Mouse (Mus musculus) brain, embryonic 14.5 days (tissue): ENCODE data around the gene Hexa.

Experiments
- CTCF ChIP-seq: fragments of 200-500 bp; IDR thresholded peaks from 2 replicates; pipeline ENCODE4 v1.5.1; 2012; ENCODE audit warnings: inconsistent platforms, mild to moderate bottlenecking, moderate library complexity, borderline replicate concordance; ENCODE audit not compliant: insufficient read depth, insufficient read length; ENCODE audit errors: extremely low read depth
- POLR2A ChIP-seq: fragments of 200-500 bp; IDR thresholded peaks from 2 replicates; pipeline ENCODE4 v1.6.1; 2012; ENCODE audit warnings: mild to moderate bottlenecking, inconsistent platforms, borderline replicate concordance; ENCODE audit not compliant: poor library complexity, insufficient read depth, insufficient read length, severe bottlenecking; ENCODE audit errors: extremely low read depth

DNA sequence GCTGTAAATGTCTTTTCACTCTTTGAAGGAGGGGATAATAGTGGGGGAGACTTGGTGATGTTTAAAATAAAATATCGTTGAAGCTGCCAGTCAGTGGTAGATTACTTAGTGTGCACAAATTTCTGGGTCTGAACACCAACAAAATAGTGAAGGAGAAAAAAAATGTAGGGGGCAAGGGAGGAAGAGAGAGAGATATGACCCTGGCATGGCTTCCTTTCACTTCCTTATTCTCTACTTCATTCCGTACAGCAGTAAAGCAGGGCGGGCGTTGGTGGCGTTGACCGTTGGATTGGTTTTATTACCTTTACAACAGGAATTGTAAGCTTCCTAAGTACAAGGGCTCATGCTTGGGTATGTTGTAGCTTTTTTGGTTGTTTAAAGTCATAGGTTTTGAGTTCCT, 2.3 kb downstream of the Hexa start:
- no peak for TF ChIP-seq CTCF
- no peak for TF ChIP-seq POLR2A
